Mouse (Mus musculus): ENCODE measurements around the gene Smpd4. TPM values are rescaled to one million over a fixed set of nuclear protein-coding genes. Genes with fewer than 3 reads are reported as not detected.

Gene Smpd4
- total and polyA plus RNA-seq, 3 experiments: 51.0 to 609 (median 94.3) TPM

GRCm38 (mm10) chr16:17575870-17576824 is 43.0 kb upstream of the Smpd4 start:
- H3K27ac ChIP-seq (ENCODE audit: control insufficient read depth, low read depth, low read length): no peak overlapping the region
- no peaks in the 10 kb centered on the region; the same call in 1 of the 2 replicates for H3K79me2 ChIP-seq (ENCODE audit: control insufficient read depth, insufficient read depth, low read length, poor library complexity)
- peak; percentile 87 for TF ChIP-seq MXI1 (IDR thresholded peaks at IDR 0.05; ENCODE audit: low read depth, low read length)
- TF ChIP-seq ZMIZ1 (IDR thresholded peaks at IDR 0.05; ENCODE audit: low read depth, low read length): peak; percentile 68
- TF ChIP-seq NRF1 (IDR thresholded peaks at IDR 0.05; ENCODE audit: insufficient read depth, low read depth, low read length, poor library complexity, severe bottlenecking): peak; percentile 77
- no peak for TF ChIP-seq MAFK (IDR thresholded peaks at IDR 0.05; ENCODE audit: borderline replicate concordance, low read depth, low read length)
- peak; percentile 60 for TF ChIP-seq HCFC1 (IDR thresholded peaks at IDR 0.05; ENCODE audit: low read depth, low read length)
- no peak for TF ChIP-seq MYC (IDR thresholded peaks at IDR 0.05; ENCODE audit: low read depth, low read length)
- peak; percentile 60 to 69 for TF ChIP-seq POLR2A (IDR thresholded peaks at IDR 0.05; ENCODE audit: control insufficient read depth in 1 of 2, insufficient read depth in 1 of 2, low read depth in 1 of 2, low read length in 2 of 2, poor library complexity in 1 of 2)
- no peak for TF ChIP-seq CHD1 (IDR thresholded peaks at IDR 0.05; ENCODE audit: low read depth, low read length)
- peak; percentile 67 for TF ChIP-seq SIN3A (IDR thresholded peaks at IDR 0.05; ENCODE audit: low read length)
- TF ChIP-seq RAD21 (IDR thresholded peaks at IDR 0.05; ENCODE audit: low read depth, low read length): no peak
- TF ChIP-seq NELFE (IDR thresholded peaks at IDR 0.05; ENCODE audit: low read depth, low read length): peak; percentile 68
- TF ChIP-seq ELF1 (IDR thresholded peaks at IDR 0.05; ENCODE audit: low read depth, low read length): 0 out of 2 replicates have a peak, but pooled peaks have one; percentile 7
- TF ChIP-seq GATA1 (IDR thresholded peaks at IDR 0.05; ENCODE audit: low read depth, low read length): peak; percentile 25; the same call in 1 of the 2 replicates
- no peak; the same call in 1 of the 2 replicates for TF ChIP-seq MAX (IDR thresholded peaks at IDR 0.05; ENCODE audit: low read length)
- no peaks in the 10 kb centered on the region for H3K9me3 ChIP-seq (replicated peaks; ENCODE audit: insufficient read depth, low read length)
- peaks cover 0 to 2% of the 10 kb centered on the region in 2 experiments; a peak in 1 of 4 replicates for H3K27me3 ChIP-seq (ENCODE audit: control insufficient read depth in 1 of 2, insufficient read depth in 2 of 2, low read length in 2 of 2)
- no peaks in the 10 kb centered on the region for H3K36me3 ChIP-seq (ENCODE audit: control insufficient read depth in 1 of 2, insufficient read depth in 2 of 2, low read length in 2 of 2)
- peaks cover 0 to 4% of the 10 kb centered on the region in 2 experiments; a peak in 1 of 4 replicates for H3K4me1 ChIP-seq (ENCODE audit: control insufficient read depth in 1 of 2, insufficient read depth in 2 of 2, low read length in 2 of 2)
- peak; percentile 85 for DNase-seq (ENCODE audit: low read depth, low spot score)
- peak overlapping the region; percentile 74 for H3K9ac ChIP-seq (ENCODE audit: control insufficient read depth, low read depth, low read length, poor library complexity, severe bottlenecking)
- H3K4me3 ChIP-seq (ENCODE audit: control insufficient read depth in 1 of 2, insufficient read depth in 1 of 2, low read depth in 2 of 2, low read length in 2 of 2): peak overlapping the region; percentile 84 to 94

DNA sequence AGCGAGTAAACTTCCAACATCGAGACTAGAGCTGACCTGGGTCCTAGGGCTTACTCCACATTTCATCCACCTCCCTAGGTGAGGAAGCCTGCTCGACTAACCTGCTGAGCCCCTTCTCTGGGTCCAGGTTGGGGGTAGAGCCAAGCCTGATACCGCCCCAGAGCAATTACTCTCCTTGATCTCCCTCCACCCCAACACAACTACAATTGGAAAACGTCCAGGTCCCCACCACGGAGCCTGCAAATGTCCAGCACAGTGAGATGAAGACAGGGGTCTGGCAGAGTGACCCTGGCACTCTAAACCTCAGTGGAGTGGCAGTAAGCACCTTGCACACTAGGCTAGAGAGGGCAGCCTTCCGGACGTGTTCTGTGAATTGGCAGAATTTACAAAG is 42.3 kb upstream of the Smpd4 start:
- peak overlapping the region; percentile 32; the same call in 1 of the 2 replicates for H3K9ac ChIP-seq (ENCODE audit: control insufficient read depth, low read depth, low read length, poor library complexity, severe bottlenecking)
- TF ChIP-seq NELFE (IDR thresholded peaks at IDR 0.05; ENCODE audit: low read depth, low read length): 0 out of 2 replicates have a peak, but pooled peaks have one; percentile 6
- TF ChIP-seq RCOR1 (IDR thresholded peaks at IDR 0.05; ENCODE audit: low read depth, low read length): no peak
- peaks cover 0 to 4% of the 10 kb centered on the region in 2 experiments; a peak in 1 of 4 replicates for H3K4me1 ChIP-seq (ENCODE audit: control insufficient read depth in 1 of 2, insufficient read depth in 2 of 2, low read length in 2 of 2)
- H3K27ac ChIP-seq (ENCODE audit: control insufficient read depth, low read depth, low read length): no peak overlapping the region
- peak overlapping the region; percentile 84 to 94 for H3K4me3 ChIP-seq (ENCODE audit: control insufficient read depth in 1 of 2, insufficient read depth in 1 of 2, low read depth in 2 of 2, low read length in 2 of 2)
- H3K27me3 ChIP-seq (ENCODE audit: control insufficient read depth in 1 of 2, insufficient read depth in 2 of 2, low read length in 2 of 2): peaks cover 0 to 2% of the 10 kb centered on the region in 2 experiments; a peak in 1 of 4 replicates
- no peaks in the 10 kb centered on the region for H3K9me3 ChIP-seq (replicated peaks; ENCODE audit: insufficient read depth, low read length)
- no peak for DNase-seq (ENCODE audit: low read depth, low spot score)
- no peaks in the 10 kb centered on the region; the same call in 1 of the 2 replicates for H3K79me2 ChIP-seq (ENCODE audit: control insufficient read depth, insufficient read depth, low read length, poor library complexity)
- H3K36me3 ChIP-seq (ENCODE audit: control insufficient read depth in 1 of 2, insufficient read depth in 2 of 2, low read length in 2 of 2): no peaks in the 10 kb centered on the region

Measured in MEL (cell line).